Mouse (Mus musculus) limb, embryonic 12.5 days (tissue): Measurements from ENCODE around the gene Hapln1. TPM values are rescaled to one million over a fixed set of nuclear protein-coding genes. Genes with fewer than 3 reads are reported as not detected.

Experiments used
- polyA plus RNA-seq: library from polyadenylated mRNA; unstranded; fragments of >200 nt; fragmentation: Nextera tagmentation; extraction: Ambion mirVana; gene quantifications from 2 replicates; pipeline ENCODE4 v1.2.1, GENCODE M21; 2016

The Hapln1 gene
- polyA plus RNA-seq, 1 experiment from 2014 or later, result 12.8 TPM

Other genes starting within 250 kb of the Hapln1 start
- gene Vcan, start 202.7 kb downstream of the Hapln1 start, polyA plus RNA-seq, result 119 and 129 TPM in 2 replicates